In the genomic region with DNA sequence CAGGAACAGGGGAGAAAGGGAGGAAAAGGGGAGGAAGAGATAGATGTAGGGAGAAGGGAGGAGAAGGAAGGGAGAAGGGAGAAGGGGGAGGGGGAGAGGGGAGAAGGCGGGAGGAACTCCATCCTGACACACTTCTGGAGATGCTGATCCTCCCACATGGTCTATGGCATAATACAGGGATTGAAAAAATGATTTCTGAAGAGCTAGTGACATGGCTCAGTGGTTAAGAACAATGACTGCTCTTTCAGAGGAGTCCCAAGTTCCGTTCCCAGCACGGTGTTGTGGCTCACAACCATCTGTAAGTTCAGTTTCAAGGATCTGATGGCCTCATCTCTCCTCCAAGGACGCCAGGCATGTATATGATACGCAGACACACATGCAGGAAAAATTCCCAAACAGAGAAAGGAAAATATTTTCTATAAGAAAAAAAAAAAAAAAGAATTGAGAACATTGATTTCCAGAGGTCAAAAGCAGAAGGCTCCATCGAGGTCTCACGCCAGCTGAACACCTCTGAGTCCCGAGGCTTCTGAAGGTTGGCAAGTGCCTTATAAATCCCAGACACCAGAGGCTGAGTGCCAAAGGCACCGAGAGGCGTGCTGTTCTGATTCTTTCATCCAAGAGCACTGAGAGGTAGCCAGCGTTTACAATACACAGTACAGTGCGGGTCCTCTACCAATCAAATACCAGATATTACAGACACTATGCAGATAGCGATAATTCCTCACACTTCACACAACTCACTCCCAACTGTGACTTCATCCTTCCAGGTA, we compare ENCODE assay signal across 22 mouse cellular contexts. TPM values are rescaled to one million over a fixed set of nuclear protein-coding genes. Genes with fewer than 3 reads are reported as not detected.
DNase-seq lines count a peak whose midpoint lies in the region; ATAC-seq lines count a peak whose summit lies in the region.
"Had no signal": no experiment of that assay in that cellular context is flagged by ENCODE, and none has a peak within 500 bp of the region (broad histone marks: within the 10 kb centered on the region; RNA-seq: fewer than 3 reads in every experiment).

No protein-coding gene starts in this region.

- no peak overlapping the region for H3K9ac ChIP-seq in kidney, embryonic 15.5 days
- H3K9ac ChIP-seq: forebrain, embryonic 12.5 days; heart, embryonic 15.5 days; limb, embryonic 15.5 days had no signal

- 71% methylated on average over 13 of the region's 13 CpGs for WGBS in heart, embryonic 10.5 days
- 75% methylated on average over 13 of the region's 13 CpGs for WGBS in kidney, embryonic 15.5 days

- intact Hi-C loops in heart, postnatal 36 days (cut with DNase I): no loop called here

- no peaks in the 10 kb centered on the region for H3K27me3 ChIP-seq in heart, embryonic 10.5 days (ENCODE audit: insufficient read depth, poor library complexity, severe bottlenecking)
- no peaks in the 10 kb centered on the region for H3K27me3 ChIP-seq in kidney, embryonic 15.5 days
- H3K27me3 ChIP-seq: forebrain, embryonic 12.5 days; heart, embryonic 15.5 days had no signal

- no peaks in the 10 kb centered on the region for H3K9me3 ChIP-seq in heart, embryonic 10.5 days
- no peaks in the 10 kb centered on the region for H3K9me3 ChIP-seq in kidney, embryonic 15.5 days (replicated peaks)
- H3K9me3 ChIP-seq: forebrain, embryonic 12.5 days; heart, embryonic 15.5 days; limb, embryonic 15.5 days had no signal

- no peaks in the 10 kb centered on the region for H3K4me1 ChIP-seq in heart, embryonic 10.5 days
- no peaks in the 10 kb centered on the region for H3K4me1 ChIP-seq in kidney, embryonic 15.5 days
- H3K4me1 ChIP-seq: forebrain, embryonic 12.5 days; heart, embryonic 15.5 days; limb, embryonic 15.5 days had no signal

- peak; percentile 28 for DNase-seq in heart, embryonic 10.5 days (ENCODE audit: low spot score)
- DNase-seq in heart, postnatal 36 days: no peak
- peak; percentile 65 for DNase-seq in A20 (ENCODE audit: low read depth, low spot score)
- DNase-seq in brain, adult 2 months (ENCODE audit: low read depth, low spot score): peak; percentile 25
- DNase-seq in cerebellum, postnatal 36 days: peak; percentile 28 to 34
- DNase-seq in gastrocnemius, adult 18-20 months (ENCODE audit: low spot score): no peak
- DNase-seq: adrenal gland, adult 2 months; gastrocnemius, postnatal 25 days; kidney, adult 2 months; kidney, postnatal 14 days; layer of hippocampus, postnatal 36 days; lung, postnatal 10 days; thymus, adult 2 months had no signal

- no peak overlapping the region for H3K4me2 ChIP-seq in kidney, embryonic 15.5 days
- H3K4me2 ChIP-seq: forebrain, embryonic 12.5 days; heart, embryonic 15.5 days; limb, embryonic 15.5 days had no signal

- H3K36me3 ChIP-seq in heart, embryonic 10.5 days: no peaks in the 10 kb centered on the region
- H3K36me3 ChIP-seq in kidney, embryonic 15.5 days: no peaks in the 10 kb centered on the region
- H3K36me3 ChIP-seq: forebrain, embryonic 12.5 days; heart, embryonic 15.5 days; limb, embryonic 15.5 days had no signal

- ATAC-seq in kidney, embryonic 15.5 days (replicated peaks; ENCODE audit: low FRiP score): no peak

- H3K4me3 ChIP-seq in heart, embryonic 10.5 days: no peak overlapping the region
- H3K4me3 ChIP-seq in kidney, embryonic 15.5 days (replicated peaks): no peak overlapping the region
- H3K4me3 ChIP-seq: forebrain, embryonic 12.5 days; heart, adult 2 months; heart, embryonic 15.5 days; layer of hippocampus, adult 2 months; limb, embryonic 15.5 days had no signal

- H3K27ac ChIP-seq in heart, embryonic 10.5 days: no peak overlapping the region
- no peak overlapping the region for H3K27ac ChIP-seq in kidney, embryonic 15.5 days
- H3K27ac ChIP-seq: forebrain, embryonic 12.5 days; heart, adult 2 months; heart, embryonic 15.5 days; layer of hippocampus, adult 2 months; limb, embryonic 15.5 days had no signal

RNA-seq across cellular contexts. Expression of a gene that starts 0.7 kb away (rescaled TPM):
- polyA plus RNA-seq in heart, embryonic 10.5 days (2016; fragmentation: Nextera tagmentation; extraction: Ambion mirVana): not detected in 2 replicates
- total RNA-seq in heart, postnatal 36 days (2021): under 1 TPM; 0.47 to 0.89 TPM
- not detected for total RNA-seq in gastrocnemius, adult 18-20 months (2021)
- polyA plus RNA-seq in kidney, embryonic 15.5 days (2015; fragmentation: Nextera tagmentation; extraction: Ambion mirVana): 0.25 TPM in 1 of 2 replicates, not detected in the other
- total RNA-seq: gastrocnemius, postnatal 25 days; layer of hippocampus, adult 2 months; layer of hippocampus, postnatal 36 days; left cerebral cortex, postnatal 25 days had no signal
- polyA plus RNA-seq: C2C12; embryonic facial prominence, embryonic 11.5 days; forebrain, embryonic 12.5 days had no signal

RNA-seq across cellular contexts. Expression of a gene that starts 32.9 kb away (rescaled TPM):
- 29.4 and 29.7 TPM in 2 replicates for polyA plus RNA-seq in heart, embryonic 10.5 days (2016; fragmentation: Nextera tagmentation; extraction: Ambion mirVana)
- 10 to 100 TPM; 35.9 to 36.5 TPM for total RNA-seq in heart, postnatal 36 days (2021)
- 10 to 100 TPM; 36.6 to 39.7 TPM for total RNA-seq in gastrocnemius, adult 18-20 months (2021)
- 36.5 and 36.8 TPM in 2 replicates for polyA plus RNA-seq in kidney, embryonic 15.5 days (2015; fragmentation: Nextera tagmentation; extraction: Ambion mirVana)

RNA-seq across cellular contexts. Expression of a gene that starts 47.6 kb away (rescaled TPM):
- polyA plus RNA-seq in heart, embryonic 10.5 days (2016; fragmentation: Nextera tagmentation; extraction: Ambion mirVana): 7.6 and 8.9 TPM in 2 replicates
- 1 to 10 TPM; 6.5 to 6.7 TPM for total RNA-seq in heart, postnatal 36 days (2021)
- total RNA-seq in gastrocnemius, adult 18-20 months (2021): 10 to 100 TPM; 12.0 to 13.0 TPM
- 6.8 and 8.1 TPM in 2 replicates for polyA plus RNA-seq in kidney, embryonic 15.5 days (2015; fragmentation: Nextera tagmentation; extraction: Ambion mirVana)

Comparison
In these comparisons a context has a peak if more than half of its experiments do, and no peak if none do; other contexts are left out.
1. DNase-seq: peak in heart, embryonic 10.5 days (single experiment), A20 (single experiment), brain, adult 2 months (single experiment) and cerebellum, postnatal 36 days (2 of 2); none in heart, postnatal 36 days (0 of 2) and gastrocnemius, adult 18-20 months (single experiment).